Comparison of ENCODE assay signal across 20 mouse cellular contexts in genomic region chr17:49976678-49977423, GRCm38 (mm10).
DNase-seq lines count a peak whose midpoint lies in the region; ATAC-seq and TF ChIP-seq lines count a peak whose summit lies in the region.
"Had no signal": no experiment of that assay in that cellular context is flagged by ENCODE, and none has a peak within 500 bp of the region (broad histone marks: within the 10 kb centered on the region; RNA-seq: fewer than 3 reads in every experiment).

No protein-coding gene starts in this region.

- peak; percentile 35; the same call in 1 of the 2 replicates for ATAC-seq in hindbrain, embryonic 16.5 days
- ATAC-seq in neural tube, embryonic 14.5 days (ENCODE audit: low read depth), result peak; percentile 58
- ATAC-seq: forebrain, embryonic 16.5 days; intestine, postnatal 0 days had no signal

- H3K36me3 ChIP-seq in hindbrain, embryonic 16.5 days (ENCODE audit: control insufficient read depth, insufficient read depth, low read length), result no peaks in the 10 kb centered on the region
- H3K36me3 ChIP-seq in hindbrain, embryonic 10.5 days, result 0 out of 2 replicates have a peak, but pooled peaks cover 4% of the 10 kb centered on the region
- no peaks in the 10 kb centered on the region for H3K36me3 ChIP-seq in neural tube, embryonic 14.5 days (ENCODE audit: control insufficient read depth, insufficient read depth, low read length)
- H3K36me3 ChIP-seq: embryonic facial prominence, embryonic 12.5 days; limb, embryonic 13.5 days; liver, embryonic 15.5 days; neural tube, embryonic 12.5 days had no signal

- H3K4me2 ChIP-seq in hindbrain, embryonic 16.5 days (ENCODE audit: low read length), result no peak overlapping the region
- H3K4me2 ChIP-seq in neural tube, embryonic 14.5 days (ENCODE audit: low read depth, low read length), result no peak overlapping the region
- H3K4me2 ChIP-seq: embryonic facial prominence, embryonic 12.5 days; limb, embryonic 13.5 days; liver, embryonic 15.5 days; neural tube, embryonic 12.5 days had no signal

- intact Hi-C loops in gastrocnemius, adult 2 months (cut with DNase I), result no loop called here

- H3K4me1 ChIP-seq in hindbrain, embryonic 16.5 days (ENCODE audit: control insufficient read depth, insufficient read depth, low read depth, low read length), result peaks cover 5% of the 10 kb centered on the region; the same call in 1 of the 2 replicates
- H3K4me1 ChIP-seq in hindbrain, embryonic 10.5 days (replicated peaks), result no peaks in the 10 kb centered on the region
- H3K4me1 ChIP-seq in neural tube, embryonic 14.5 days (ENCODE audit: control insufficient read depth, insufficient read depth, low read length), result peaks cover 4% of the 10 kb centered on the region; the same call in 1 of the 2 replicates
- H3K4me1 ChIP-seq: embryonic facial prominence, embryonic 12.5 days; limb, embryonic 13.5 days; liver, embryonic 15.5 days had no signal

- DNase-seq in gastrocnemius, adult 2 months, result no peak
- no peak for DNase-seq in gastrocnemius, postnatal 4 days (ENCODE audit: low spot score in 2 of 2)
- no peak for DNase-seq in hindbrain, embryonic 10.5 days (ENCODE audit: low spot score)
- DNase-seq in ES-CJ7 (ENCODE audit: low read depth, low spot score), result peak; percentile 30
- DNase-seq in thymus, postnatal 0 days (ENCODE audit: low spot score), result no peak
- DNase-seq: adrenal gland, adult 8-10 months; cerebellum, adult 9-11 months; layer of hippocampus, postnatal 36 days; spleen, adult 18-20 months; thymus, postnatal 36 days had no signal

- WGBS in hindbrain, embryonic 16.5 days, result 53% methylated on average over 4 of the region's 4 CpGs
- WGBS in hindbrain, embryonic 10.5 days, result 87% methylated on average over 4 of the region's 4 CpGs
- WGBS in neural tube, embryonic 14.5 days, result 46% methylated on average over 4 of the region's 4 CpGs

- H3K27me3 ChIP-seq in hindbrain, embryonic 16.5 days (replicated peaks; ENCODE audit: control insufficient read depth, insufficient read depth, low read length), result no peaks in the 10 kb centered on the region
- no peaks in the 10 kb centered on the region for H3K27me3 ChIP-seq in hindbrain, embryonic 10.5 days (ENCODE audit: insufficient read depth, poor library complexity, severe bottlenecking)
- no peaks in the 10 kb centered on the region for H3K27me3 ChIP-seq in neural tube, embryonic 14.5 days (ENCODE audit: control insufficient read depth, insufficient read depth, low read length)
- H3K27me3 ChIP-seq: embryonic facial prominence, embryonic 12.5 days; limb, embryonic 13.5 days; liver, embryonic 15.5 days; neural tube, embryonic 12.5 days had no signal

- no peak overlapping the region for H3K4me3 ChIP-seq in gastrocnemius, adult 2 months
- no peak overlapping the region for H3K4me3 ChIP-seq in hindbrain, embryonic 16.5 days (ENCODE audit: low read length)
- H3K4me3 ChIP-seq in hindbrain, embryonic 10.5 days, result no peak overlapping the region
- H3K4me3 ChIP-seq in neural tube, embryonic 14.5 days (ENCODE audit: low read depth, low read length), result no peak overlapping the region
- H3K4me3 ChIP-seq: embryonic facial prominence, embryonic 12.5 days; erythroblast, embryonic 14.5 days; limb, embryonic 13.5 days; liver, embryonic 15.5 days; neural tube, embryonic 12.5 days had no signal

- TF ChIP-seq CTCF in gastrocnemius, adult 2 months (IDR thresholded peaks at IDR 0.05), result no peak; the same call in 1 of the 2 replicates

- H3K9ac ChIP-seq in hindbrain, embryonic 16.5 days (ENCODE audit: low read depth, low read length), result no peak overlapping the region
- no peak overlapping the region; the same call in 1 of the 2 replicates for H3K9ac ChIP-seq in neural tube, embryonic 14.5 days (replicated peaks; ENCODE audit: low read depth, low read length)
- H3K9ac ChIP-seq: embryonic facial prominence, embryonic 12.5 days; limb, embryonic 13.5 days; liver, embryonic 15.5 days; neural tube, embryonic 12.5 days had no signal

- peaks cover 4% of the 10 kb centered on the region; the same call in 1 of the 2 replicates for H3K9me3 ChIP-seq in hindbrain, embryonic 16.5 days (ENCODE audit: control insufficient read depth, low read length)
- peaks cover 9% of the 10 kb centered on the region; the same call in 1 of the 2 replicates for H3K9me3 ChIP-seq in hindbrain, embryonic 10.5 days
- no peaks in the 10 kb centered on the region for H3K9me3 ChIP-seq in neural tube, embryonic 14.5 days (ENCODE audit: control insufficient read depth, low read length)
- H3K9me3 ChIP-seq: embryonic facial prominence, embryonic 12.5 days; liver, embryonic 15.5 days had no signal

- H3K27ac ChIP-seq in gastrocnemius, adult 2 months, result peak overlapping the region; percentile 35; the same call in 1 of the 2 replicates
- H3K27ac ChIP-seq in hindbrain, embryonic 16.5 days (ENCODE audit: low read depth, low read length), result peak overlapping the region; percentile 9; the same call in 1 of the 2 replicates
- no peak overlapping the region for H3K27ac ChIP-seq in hindbrain, embryonic 10.5 days
- peak overlapping the region; percentile 70 for H3K27ac ChIP-seq in neural tube, embryonic 14.5 days (ENCODE audit: low read depth, low read length)
- H3K27ac ChIP-seq: embryonic facial prominence, embryonic 12.5 days; kidney, postnatal 0 days; limb, embryonic 13.5 days; liver, embryonic 15.5 days; neural tube, embryonic 12.5 days had no signal
